Mouse (Mus musculus): ENCODE data around the gene Irx1. TPM values are rescaled to one million over a fixed set of nuclear protein-coding genes. Genes with fewer than 3 reads are reported as not detected.

Gene Irx1
- polyA plus RNA-seq (2012; rRNA removed): 18.5 and 23.5 TPM in 2 replicates

DNA sequence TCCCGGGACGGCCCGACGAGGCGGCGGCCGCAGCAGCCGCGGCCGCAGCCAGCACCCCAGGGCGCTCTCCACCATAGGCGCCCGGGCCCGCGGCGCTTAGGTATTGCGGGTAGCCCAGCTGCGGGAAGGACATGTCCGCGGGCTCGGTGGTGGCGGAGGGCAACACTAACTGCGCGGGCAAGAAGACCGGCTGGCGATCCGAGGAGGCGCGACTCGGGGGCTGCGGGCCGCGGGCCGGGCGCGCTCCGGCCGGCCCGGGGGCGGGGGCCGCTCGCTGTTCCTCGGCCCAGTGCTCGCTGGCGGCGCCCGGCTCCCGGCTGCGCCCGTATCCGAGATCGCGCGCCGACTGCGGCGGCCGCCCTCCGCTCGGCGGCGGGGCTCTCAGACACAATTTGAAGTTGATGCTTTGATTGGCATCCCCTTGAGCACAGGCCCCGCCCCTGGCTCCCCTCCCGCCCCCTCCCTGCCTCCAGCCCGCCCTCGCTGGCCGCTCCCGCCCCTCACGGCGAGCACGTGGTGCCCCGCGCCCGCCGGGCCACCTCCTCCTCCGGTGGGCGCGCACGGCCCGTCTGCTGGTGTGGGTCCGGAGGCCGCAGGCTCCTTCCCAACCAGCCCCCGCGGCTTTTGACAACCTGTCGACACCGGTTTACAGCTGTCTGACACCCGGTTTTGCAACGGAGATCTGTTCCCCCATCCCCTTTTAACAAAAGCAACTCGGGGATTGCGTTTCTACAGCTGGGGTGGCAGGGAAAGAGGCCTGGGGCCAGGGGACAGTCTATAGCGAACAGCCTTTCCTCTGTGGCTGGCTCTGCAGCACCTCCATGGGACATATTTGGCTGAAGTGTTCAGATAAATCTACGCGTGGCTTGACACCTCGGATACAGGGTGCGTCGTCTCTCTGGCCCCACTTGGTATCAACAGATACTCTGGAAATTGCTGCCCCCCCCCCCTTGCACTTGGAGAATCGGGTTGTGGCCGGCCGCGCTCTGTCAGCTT, at the start of gene Irx1:
Gene Irx1, minus strand, starts transcription at position 368 of the 996 bp plus-strand sequence.
- no peak for DNase-seq (ENCODE audit: low read depth)

- no peak for DNase-seq (ENCODE audit: low read depth)
Observed at GRCm38 (mm10) chr13:71979932-71980655, 16.6 kb upstream of the Irx1 start.

- no peak for DNase-seq (ENCODE audit: low read depth)
Observed at GRCm38 (mm10) chr13:71975753-71976152, 12.2 kb upstream of the Irx1 start.

GRCm38 (mm10) chr13:71968286-71968685, 4.8 kb upstream of the Irx1 start:
- DNase-seq (ENCODE audit: low read depth): no peak

- DNase-seq (ENCODE audit: low read depth): no peak
Observed at GRCm38 (mm10) chr13:71967341-71968250, 4.1 kb upstream of the Irx1 start.

DNA sequence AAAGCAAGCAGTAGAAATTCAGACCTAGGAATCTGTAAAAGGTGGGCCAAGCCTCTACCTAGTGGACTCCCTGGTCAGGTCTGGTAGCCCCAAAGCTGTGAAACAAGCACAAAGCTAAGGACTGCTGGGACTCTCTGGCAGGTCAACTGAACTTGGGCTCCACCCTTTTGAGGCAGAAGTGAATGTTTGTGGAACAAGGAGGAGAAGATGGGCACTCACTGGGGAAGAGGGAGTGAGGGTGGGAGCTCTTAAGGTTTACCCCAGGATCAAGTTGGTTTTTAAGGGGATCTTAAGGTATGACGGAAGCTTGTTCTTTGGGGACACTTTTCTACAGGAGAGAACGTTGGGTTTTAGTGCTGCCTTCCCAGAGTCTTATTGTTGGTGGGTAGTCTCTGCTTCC, 3.1 kb upstream of the Irx1 start:
- DNase-seq (ENCODE audit: low read depth): no peak

- DNase-seq (ENCODE audit: low read depth): no peak
Observed at GRCm38 (mm10) chr13:71964366-71964765, 843 bp upstream of the Irx1 start.

DNA sequence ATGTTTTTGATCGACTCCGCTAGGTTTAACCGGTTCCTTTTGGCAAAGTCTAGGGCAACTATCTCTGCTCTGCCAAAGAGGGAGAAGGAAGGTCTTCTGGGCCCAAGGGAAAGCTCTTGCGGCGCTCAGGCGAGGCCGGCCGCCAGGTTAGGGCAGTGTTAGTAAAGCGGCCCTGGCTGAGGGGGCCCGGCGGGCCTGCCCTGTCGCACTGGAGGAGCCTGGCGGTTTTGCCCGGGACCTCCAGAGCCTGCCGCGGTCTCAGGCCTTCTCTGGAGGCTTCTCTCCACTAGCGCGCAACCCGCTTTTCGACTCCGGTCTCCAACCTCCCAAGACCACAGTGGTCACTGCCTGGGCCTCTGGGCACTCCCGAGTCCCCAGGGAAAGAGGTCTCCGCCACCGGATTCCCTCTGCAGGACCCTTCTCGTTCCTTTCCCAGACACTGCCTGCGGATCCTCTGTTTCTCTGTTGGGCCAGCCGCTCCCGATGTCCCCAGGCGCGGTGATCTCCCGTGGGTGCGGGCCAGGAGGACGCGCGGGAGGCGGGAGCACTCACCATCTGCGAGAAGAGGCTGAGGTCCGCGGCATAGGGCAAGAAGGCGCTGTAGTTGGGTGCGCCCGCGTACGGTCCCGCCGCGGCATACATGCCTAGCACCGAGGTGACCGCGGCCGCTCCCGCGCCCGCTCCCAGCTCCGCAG, 715 bp downstream of the Irx1 start:
- no peak for DNase-seq (ENCODE audit: low read depth)

DNA sequence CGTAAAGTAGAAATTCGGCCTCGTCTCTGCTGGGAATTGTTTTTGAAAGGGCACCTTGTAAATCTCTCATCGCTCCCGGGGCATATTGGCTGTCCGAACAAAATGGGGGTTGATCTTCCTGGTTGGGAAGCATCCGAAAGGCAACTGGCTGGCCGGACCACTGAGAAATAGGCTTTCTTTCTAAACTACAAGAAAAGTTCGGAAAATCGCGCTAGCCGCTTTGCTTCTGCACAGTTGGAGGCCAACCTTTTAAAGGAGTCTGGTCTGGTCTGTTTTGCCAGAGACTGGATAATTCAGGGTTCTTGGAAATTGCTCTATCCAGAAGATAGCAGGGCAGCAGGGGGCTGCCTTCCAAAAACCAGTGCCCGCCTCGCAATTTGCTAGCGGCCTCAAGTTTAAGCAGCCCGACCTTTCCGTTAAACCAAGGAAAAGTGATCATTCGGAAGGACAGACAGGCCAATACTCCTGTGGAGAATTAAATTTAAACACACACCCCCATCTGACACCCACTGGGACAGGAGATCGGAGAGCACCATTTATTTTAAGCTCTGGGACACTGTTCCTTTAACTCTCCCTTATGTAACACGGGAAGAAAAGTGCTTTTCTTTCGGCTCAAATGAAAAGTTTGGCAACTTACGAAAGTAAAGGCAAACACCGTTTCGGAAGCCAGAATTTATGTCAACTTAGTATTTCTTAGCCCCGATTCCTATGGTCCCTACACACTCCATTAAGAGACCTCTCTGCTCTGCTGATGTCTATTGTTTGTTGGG, 1.4 kb downstream of the Irx1 start:
- no peak for DNase-seq (ENCODE audit: low read depth)

DNA sequence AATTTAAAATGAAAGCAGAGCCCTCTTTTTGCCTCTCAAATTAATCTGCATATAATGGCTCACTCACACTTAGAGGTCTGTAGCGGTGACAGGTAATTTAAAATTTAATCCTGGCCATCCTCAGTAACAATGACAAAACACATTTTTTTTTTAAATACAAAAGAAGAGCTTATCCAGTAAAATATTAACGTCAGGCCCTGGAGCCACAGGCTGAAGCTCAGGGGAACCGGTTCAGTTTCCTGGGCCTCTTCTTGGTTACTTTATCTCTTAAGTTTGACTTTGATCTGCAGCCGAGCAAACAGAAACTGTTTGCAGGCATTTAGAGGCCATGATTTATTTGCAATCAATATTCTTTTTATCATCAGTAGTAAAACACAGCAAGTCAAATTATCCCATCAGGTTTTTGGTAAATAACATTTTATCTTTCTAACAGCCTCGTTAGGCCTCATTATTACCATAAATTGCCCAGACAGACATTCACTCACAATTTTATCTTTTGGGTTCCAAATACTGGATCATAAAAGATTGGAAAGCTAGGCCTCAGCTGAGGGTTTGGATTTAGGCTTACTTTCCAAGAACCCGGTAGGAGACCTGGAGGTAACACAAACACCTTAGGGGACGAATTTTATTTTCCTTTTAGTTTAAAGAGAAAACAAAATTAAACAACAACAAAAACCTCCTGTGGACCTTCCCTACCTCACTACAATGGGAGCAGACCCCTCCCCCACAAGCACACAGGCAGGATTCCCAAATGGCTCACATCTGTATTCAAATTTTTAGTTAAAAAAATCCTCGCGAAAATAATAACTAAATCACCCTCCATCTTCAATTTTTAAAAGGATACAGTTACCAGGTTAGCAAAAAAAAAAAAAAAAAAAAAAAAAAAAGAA, 2.4 kb downstream of the Irx1 start:
- no peak for DNase-seq (ENCODE audit: low read depth)

DNA sequence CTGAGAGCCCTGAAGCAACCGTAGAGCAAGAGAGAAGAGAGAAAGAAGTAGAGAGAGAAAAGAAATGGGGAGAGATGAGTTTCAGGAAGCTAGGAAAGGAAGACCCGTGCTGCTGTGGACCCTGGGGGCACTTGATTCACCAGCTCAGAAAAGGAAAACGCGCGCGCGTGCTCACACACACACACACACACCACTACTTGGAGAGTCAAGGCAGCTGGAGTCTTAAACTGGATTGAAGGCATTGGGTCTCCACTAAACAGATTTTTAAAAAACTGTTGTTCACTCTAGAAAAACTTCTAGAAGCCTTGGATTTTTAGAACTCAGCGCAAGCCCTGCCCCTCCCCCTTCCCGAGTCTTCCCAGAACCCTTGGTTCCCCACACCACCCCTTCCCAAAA, 3.2 kb downstream of the Irx1 start:
- no peak for DNase-seq (ENCODE audit: low read depth)

DNA sequence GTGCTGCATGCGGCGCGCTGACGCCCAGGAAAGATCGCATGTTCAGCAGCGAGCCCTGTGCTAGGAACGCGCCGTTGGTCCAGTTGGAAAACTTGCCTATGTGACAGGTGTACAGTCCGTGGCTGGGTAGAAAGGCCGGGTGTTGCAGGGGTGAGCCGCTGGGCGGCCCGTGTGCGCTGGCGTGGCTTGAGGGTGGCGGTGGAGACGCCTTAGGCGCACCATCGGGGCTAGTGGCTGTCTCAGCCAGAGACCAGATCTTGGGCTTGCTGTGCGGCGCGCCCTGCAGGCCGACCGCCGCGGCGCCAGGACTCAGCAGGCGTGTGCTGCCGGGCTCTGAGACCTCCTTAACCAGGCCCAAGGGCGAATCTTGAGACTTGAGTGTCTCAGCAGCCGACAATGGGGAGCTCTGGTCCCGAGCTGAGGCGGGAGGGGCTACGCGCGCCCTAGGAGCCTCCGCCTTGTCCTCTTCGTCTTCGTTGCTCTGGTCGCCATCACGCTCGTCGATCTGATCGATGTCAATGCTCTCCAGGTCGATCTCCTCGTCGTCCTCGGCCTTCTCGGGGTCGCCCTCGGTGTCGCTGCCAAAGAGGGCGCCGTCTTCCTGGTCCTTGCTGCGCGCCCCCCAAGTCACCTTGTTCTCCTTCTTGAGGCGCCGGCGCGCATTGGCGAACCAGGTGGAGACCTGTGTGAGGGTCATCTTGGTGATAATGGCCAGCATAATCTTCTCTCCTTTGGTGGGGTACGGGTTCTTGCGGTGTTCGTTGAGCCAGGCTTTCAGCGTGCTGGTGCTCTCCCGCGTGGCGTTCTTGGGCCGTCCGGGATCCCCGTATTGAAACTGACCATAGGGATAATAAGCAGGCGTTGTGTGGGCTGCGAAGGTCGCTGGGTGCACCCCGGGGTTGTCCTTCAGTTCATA, 3.9 kb downstream of the Irx1 start:
- no peak for DNase-seq (ENCODE audit: low read depth)

DNA sequence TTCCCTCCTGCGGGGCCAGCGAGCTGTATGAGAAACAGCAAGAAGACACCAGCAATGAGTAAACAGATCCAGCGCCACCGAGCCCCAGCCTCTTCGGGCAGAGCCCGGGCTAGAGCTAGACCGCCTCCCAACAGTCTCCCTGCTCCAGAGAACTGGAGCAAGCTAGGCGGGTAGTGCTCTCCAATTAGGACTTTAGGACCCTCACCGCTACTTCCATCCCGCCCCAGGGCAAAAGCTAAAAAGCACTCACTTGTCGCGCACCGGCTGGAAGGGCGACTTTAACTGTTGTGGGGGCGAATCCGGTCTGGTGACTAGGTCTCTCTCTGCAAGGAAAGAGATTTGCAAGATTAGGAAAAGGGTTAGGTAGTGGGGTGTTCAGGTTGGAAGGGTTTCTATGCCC, 4.9 kb downstream of the Irx1 start:
- DNase-seq (ENCODE audit: low read depth): no peak

GRCm38 (mm10) chr13:71957811-71958351, 5.6 kb downstream of the Irx1 start:
- DNase-seq (ENCODE audit: low read depth): no peak

GRCm38 (mm10) chr13:71957147-71957546, 6.4 kb downstream of the Irx1 start:
- DNase-seq (ENCODE audit: low read depth): no peak

- DNase-seq (ENCODE audit: low read depth): no peak
Observed at GRCm38 (mm10) chr13:71956481-71956880, 7.0 kb downstream of the Irx1 start.

GRCm38 (mm10) chr13:71951966-71952365, 11.6 kb downstream of the Irx1 start:
- DNase-seq (ENCODE audit: low read depth): no peak

DNA sequence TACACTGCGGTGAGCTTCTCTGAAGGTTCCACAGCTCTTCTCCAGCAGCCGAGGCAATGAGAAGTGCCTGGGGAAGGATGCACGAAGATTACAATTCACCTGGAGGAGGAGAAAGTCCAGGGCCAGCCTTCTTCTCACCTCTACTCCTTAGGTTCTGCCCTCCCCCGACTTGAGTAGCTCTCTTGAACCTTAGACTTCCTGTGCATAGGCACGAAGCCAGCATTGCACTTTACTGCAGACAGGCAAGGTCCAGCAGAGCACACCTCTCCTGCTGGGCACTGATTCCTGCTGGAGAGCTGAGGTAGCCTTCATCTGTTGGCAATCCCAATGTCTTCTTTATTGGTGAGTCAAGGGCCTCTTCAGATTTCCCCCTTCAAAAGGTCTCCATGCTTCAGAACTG, 13.7 kb downstream of the Irx1 start:
- no peak for DNase-seq (ENCODE audit: low read depth)
